Mouse (Mus musculus): ENCODE results near the gene Ankdd1b. TPM values are rescaled to one million over a fixed set of nuclear protein-coding genes. Genes with fewer than 3 reads are reported as not detected.
A peak's percentile ranks its signal among the peaks of the same experiment; 100 is the strongest.

The Ankdd1b gene
- polyA plus RNA-seq, 1 experiment from 2014 or later = not detected

DNA sequence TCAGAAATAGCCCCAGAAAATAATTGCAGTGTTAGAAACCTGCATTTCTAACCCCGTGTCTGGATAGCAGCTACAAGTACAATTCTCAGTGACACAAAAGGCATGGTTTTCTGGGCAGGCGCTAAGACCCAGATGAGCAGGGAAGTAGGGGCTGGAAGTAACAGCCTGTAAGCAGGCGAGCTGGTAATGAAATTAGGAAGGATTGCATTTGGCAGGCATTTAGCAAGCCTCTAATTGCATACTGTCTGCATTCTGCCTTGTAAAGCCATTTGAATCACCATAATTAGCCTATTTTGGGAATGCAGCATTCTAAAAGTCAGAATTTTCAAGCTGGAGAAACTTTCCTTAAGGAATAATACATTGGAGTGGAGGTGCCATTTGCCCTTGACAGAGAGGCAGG, 45.0 kb downstream of the Ankdd1b start:
- no peak overlapping the region for H3K4me2 ChIP-seq (replicated peaks)
- H3K27me3 ChIP-seq = no peaks in the 10 kb centered on the region
- H3K9me3 ChIP-seq = no peaks in the 10 kb centered on the region
- ATAC-seq (replicated peaks) = peak; percentile 87
- no peak overlapping the region for H3K9ac ChIP-seq (replicated peaks)
- no peaks in the 10 kb centered on the region for H3K36me3 ChIP-seq
- H3K4me1 ChIP-seq = peaks cover 13% of the 10 kb centered on the region
- H3K4me3 ChIP-seq = no peak overlapping the region
- WGBS = 23% methylated on average over 3 of the region's 3 CpGs
- peak overlapping the region; percentile 57 for H3K27ac ChIP-seq (replicated peaks)

- H3K9ac ChIP-seq (replicated peaks) = no peak overlapping the region
- no peak for ATAC-seq (replicated peaks)
- no peaks in the 10 kb centered on the region for H3K27me3 ChIP-seq
- no peak overlapping the region for H3K4me2 ChIP-seq (replicated peaks)
- 91% methylated on average over 12 of the region's 12 CpGs for WGBS
- no peaks in the 10 kb centered on the region for H3K9me3 ChIP-seq
- no peak overlapping the region for H3K27ac ChIP-seq (replicated peaks)
- no peak overlapping the region for H3K4me3 ChIP-seq
- H3K4me1 ChIP-seq = peaks cover 13% of the 10 kb centered on the region
- H3K36me3 ChIP-seq = no peaks in the 10 kb centered on the region
Observed at GRCm38 (mm10) chr13:96424496-96425274, 46.3 kb downstream of the Ankdd1b start.

GRCm38 (mm10) chr13:96421230-96421629, 49.8 kb downstream of the Ankdd1b start:
- no peaks in the 10 kb centered on the region for H3K9me3 ChIP-seq
- H3K4me3 ChIP-seq = no peak overlapping the region
- peaks cover 6% of the 10 kb centered on the region for H3K4me1 ChIP-seq
- H3K27ac ChIP-seq (replicated peaks) = no peak overlapping the region
- peaks cover 8% of the 10 kb centered on the region for H3K36me3 ChIP-seq
- no peak overlapping the region for H3K4me2 ChIP-seq (replicated peaks)
- ATAC-seq (replicated peaks) = no peak
- H3K9ac ChIP-seq (replicated peaks) = no peak overlapping the region
- H3K27me3 ChIP-seq = no peaks in the 10 kb centered on the region

GRCm38 (mm10) chr13:96418487-96418886, 52.5 kb downstream of the Ankdd1b start:
- Histone ChIP-seq H3K27me3 (no peaks in the 10 kb centered on the region), H3K36me3 (peaks cover 31% of the 10 kb centered on the region), H3K9me3 (no peaks in the 10 kb centered on the region), H3K4me2 (replicated peaks) (no peak overlapping the region), H3K9ac (replicated peaks) (no peak overlapping the region), H3K4me1 (no peaks in the 10 kb centered on the region), H3K27ac (replicated peaks) (no peak overlapping the region), H3K4me3 (no peak overlapping the region)
- ATAC-seq (replicated peaks) = no peak
- 91% methylated on average over 4 of the region's 4 CpGs for WGBS

- Histone ChIP-seq H3K4me1 (no peaks in the 10 kb centered on the region), H3K4me2 (replicated peaks) (no peak overlapping the region), H3K9me3 (no peaks in the 10 kb centered on the region), H3K9ac (replicated peaks) (no peak overlapping the region), H3K4me3 (no peak overlapping the region), H3K27me3 (no peaks in the 10 kb centered on the region), H3K36me3 (peaks cover 40% of the 10 kb centered on the region), H3K27ac (replicated peaks) (no peak overlapping the region)
- no peak for ATAC-seq (replicated peaks)
- 87% methylated on average over 5 of the region's 5 CpGs for WGBS
Observed at GRCm38 (mm10) chr13:96417261-96417813, 53.7 kb downstream of the Ankdd1b start.

DNA sequence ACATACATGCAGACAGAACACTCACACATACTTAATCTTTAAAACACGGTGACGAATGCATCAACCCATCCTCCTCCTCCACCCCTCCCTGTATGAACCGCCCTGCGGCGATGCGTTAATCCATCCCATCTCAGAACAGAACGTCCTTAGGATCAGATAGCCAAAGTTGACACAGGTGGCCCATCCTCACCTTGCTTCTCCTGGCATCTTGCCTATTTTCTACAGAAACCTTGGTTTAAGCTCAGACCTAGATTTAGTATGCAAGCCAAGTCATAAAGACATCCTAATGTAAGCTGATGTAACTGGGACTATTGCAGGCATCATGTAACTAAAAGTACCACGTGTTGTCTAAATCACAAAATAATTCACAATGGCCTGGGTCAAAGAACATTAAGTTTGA, 54.6 kb downstream of the Ankdd1b start:
- no peaks in the 10 kb centered on the region for H3K27me3 ChIP-seq
- no peak overlapping the region for H3K4me2 ChIP-seq (replicated peaks)
- no peak overlapping the region for H3K9ac ChIP-seq (replicated peaks)
- H3K4me3 ChIP-seq = no peak overlapping the region
- H3K4me1 ChIP-seq = no peaks in the 10 kb centered on the region
- no peaks in the 10 kb centered on the region for H3K9me3 ChIP-seq
- H3K27ac ChIP-seq (replicated peaks) = no peak overlapping the region
- no peak for ATAC-seq (replicated peaks)
- peaks cover 43% of the 10 kb centered on the region for H3K36me3 ChIP-seq
- 94% methylated on average over 8 of the region's 8 CpGs for WGBS

- no peak for ATAC-seq (replicated peaks)
- H3K4me1 ChIP-seq = no peaks in the 10 kb centered on the region
- H3K27me3 ChIP-seq = no peaks in the 10 kb centered on the region
- no peak overlapping the region for H3K27ac ChIP-seq (replicated peaks)
- H3K4me3 ChIP-seq = no peak overlapping the region
- peaks cover 57% of the 10 kb centered on the region for H3K36me3 ChIP-seq
- no peak overlapping the region for H3K9ac ChIP-seq (replicated peaks)
- H3K4me2 ChIP-seq (replicated peaks) = no peak overlapping the region
- H3K9me3 ChIP-seq = no peaks in the 10 kb centered on the region
- 94% methylated on average over 6 of the region's 6 CpGs for WGBS
Observed at GRCm38 (mm10) chr13:96414384-96414783, 56.6 kb downstream of the Ankdd1b start.

GRCm38 (mm10) chr13:96408786-96409185, 62.2 kb downstream of the Ankdd1b start:
- Histone ChIP-seq H3K4me2 (replicated peaks) (no peak overlapping the region), H3K9ac (replicated peaks) (no peak overlapping the region), H3K27me3 (no peaks in the 10 kb centered on the region), H3K9me3 (no peaks in the 10 kb centered on the region), H3K36me3 (peaks cover 59% of the 10 kb centered on the region), H3K4me1 (0 out of 2 replicates have a peak, but pooled peaks cover 3% of the 10 kb centered on the region), H3K4me3 (no peak overlapping the region), H3K27ac (replicated peaks) (no peak overlapping the region)
- WGBS = 92% methylated on average over 1 of the region's 1 CpGs
- no peak for ATAC-seq (replicated peaks)

- Histone ChIP-seq H3K9me3 (no peaks in the 10 kb centered on the region), H3K36me3 (peaks cover 60% of the 10 kb centered on the region), H3K9ac (replicated peaks) (no peak overlapping the region), H3K4me3 (no peak overlapping the region), H3K27me3 (no peaks in the 10 kb centered on the region), H3K27ac (replicated peaks) (no peak overlapping the region), H3K4me1 (0 out of 2 replicates have a peak, but pooled peaks cover 3% of the 10 kb centered on the region), H3K4me2 (replicated peaks) (no peak overlapping the region)
- peak; percentile 78 for ATAC-seq (replicated peaks)
- 40% methylated on average over 4 of the region's 4 CpGs for WGBS
Observed at GRCm38 (mm10) chr13:96407040-96407439, 64.0 kb downstream of the Ankdd1b start.

GRCm38 (mm10) chr13:96405518-96405917, 65.5 kb downstream of the Ankdd1b start:
- H3K4me3 ChIP-seq = no peak overlapping the region
- no peak overlapping the region for H3K9ac ChIP-seq (replicated peaks)
- no peaks in the 10 kb centered on the region for H3K27me3 ChIP-seq
- 92% methylated on average over 2 of the region's 2 CpGs for WGBS
- H3K4me1 ChIP-seq = 0 out of 2 replicates have a peak, but pooled peaks cover 3% of the 10 kb centered on the region
- no peak overlapping the region for H3K27ac ChIP-seq (replicated peaks)
- peaks cover 60% of the 10 kb centered on the region for H3K36me3 ChIP-seq
- no peak for ATAC-seq (replicated peaks)
- H3K9me3 ChIP-seq = no peaks in the 10 kb centered on the region
- H3K4me2 ChIP-seq (replicated peaks) = no peak overlapping the region

GRCm38 (mm10) chr13:96401251-96401650, 69.7 kb downstream of the Ankdd1b start:
- Histone ChIP-seq H3K27ac (replicated peaks) (no peak overlapping the region), H3K4me2 (replicated peaks) (no peak overlapping the region), H3K36me3 (peaks cover 88% of the 10 kb centered on the region), H3K9ac (replicated peaks) (no peak overlapping the region), H3K27me3 (no peaks in the 10 kb centered on the region), H3K4me3 (no peak overlapping the region), H3K9me3 (no peaks in the 10 kb centered on the region), H3K4me1 (no peaks in the 10 kb centered on the region)
- no peak for ATAC-seq (replicated peaks)
- WGBS = 98% methylated on average over 5 of the region's 5 CpGs

DNA sequence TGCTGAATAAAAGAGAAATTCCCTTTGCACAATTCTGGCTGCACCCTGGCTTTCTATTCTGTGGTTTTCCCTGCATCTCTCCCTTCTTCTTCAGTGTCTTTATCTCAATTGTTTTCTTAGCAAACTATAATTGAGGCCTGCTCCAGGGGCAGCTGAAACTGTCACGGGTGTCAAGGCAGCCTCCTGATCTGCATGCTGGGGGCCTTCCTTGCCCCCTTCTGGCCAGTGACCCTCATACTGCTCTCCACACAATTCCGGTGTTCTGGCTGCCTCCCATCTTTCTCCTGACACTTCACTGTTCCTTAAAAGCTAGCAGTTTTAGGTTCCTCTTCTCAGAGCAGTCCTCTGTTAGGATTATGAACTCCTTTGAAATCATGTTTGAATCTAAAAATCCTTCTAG, 81.7 kb downstream of the Ankdd1b start:
- H3K36me3 ChIP-seq = peaks cover 40% of the 10 kb centered on the region
- peak overlapping the region; percentile 65 for H3K4me2 ChIP-seq (replicated peaks)
- peak overlapping the region; percentile 67 for H3K9ac ChIP-seq (replicated peaks)
- no peaks in the 10 kb centered on the region for H3K9me3 ChIP-seq
- ATAC-seq (replicated peaks) = no peak
- H3K4me1 ChIP-seq = peaks cover 16% of the 10 kb centered on the region
- no peaks in the 10 kb centered on the region for H3K27me3 ChIP-seq
- no peak overlapping the region for H3K27ac ChIP-seq (replicated peaks)
- H3K4me3 ChIP-seq = peak overlapping the region; percentile 68
- WGBS = 15% methylated on average over 2 of the region's 2 CpGs
